Mouse (Mus musculus): ENCODE measurements around the gene Tfcp2. TPM values are rescaled to one million over a fixed set of nuclear protein-coding genes. Genes with fewer than 3 reads are reported as not detected.

Tfcp2 gene
- polyA plus RNA-seq, 1 experiment from 2014 or later: 3.5 TPM

- H3K4me2 ChIP-seq (ENCODE audit: low read depth, low read length): no peak overlapping the region
- no peaks in the 10 kb centered on the region for H3K9me3 ChIP-seq (replicated peaks; ENCODE audit: control insufficient read depth, low read length)
- ATAC-seq (ENCODE audit: low read depth): no peak
- H3K9ac ChIP-seq (ENCODE audit: low read depth, low read length): no peak overlapping the region
- H3K27me3 ChIP-seq (ENCODE audit: control insufficient read depth, insufficient read depth, low read depth, low read length): no peaks in the 10 kb centered on the region
- H3K36me3 ChIP-seq (ENCODE audit: control insufficient read depth, insufficient read depth): no peaks in the 10 kb centered on the region
- WGBS (ENCODE audit: insufficient replicate concordance): 18% methylated on average over 6 of the region's 6 CpGs
- peaks cover 21% of the 10 kb centered on the region for H3K4me1 ChIP-seq (ENCODE audit: control insufficient read depth, low read depth, low read length)
- no peak overlapping the region for H3K4me3 ChIP-seq (ENCODE audit: low read depth, low read length)
- no peak overlapping the region for H3K27ac ChIP-seq (ENCODE audit: low read length)
Measured at GRCm38 (mm10) chr15:100463712-100464111, 88.1 kb downstream of the Tfcp2 start.

GRCm38 (mm10) chr15:100462086-100462485 is 89.7 kb downstream of the Tfcp2 start:
- H3K27me3 ChIP-seq (ENCODE audit: control insufficient read depth, insufficient read depth, low read depth, low read length): no peaks in the 10 kb centered on the region
- ATAC-seq (ENCODE audit: low read depth): no peak
- H3K9ac ChIP-seq (ENCODE audit: low read depth, low read length): no peak overlapping the region
- no peak overlapping the region for H3K4me3 ChIP-seq (ENCODE audit: low read depth, low read length)
- 71% methylated on average over 5 of the region's 5 CpGs for WGBS (ENCODE audit: insufficient replicate concordance)
- peaks cover 21% of the 10 kb centered on the region for H3K4me1 ChIP-seq (ENCODE audit: control insufficient read depth, low read depth, low read length)
- no peaks in the 10 kb centered on the region for H3K9me3 ChIP-seq (replicated peaks; ENCODE audit: control insufficient read depth, low read length)
- H3K27ac ChIP-seq (ENCODE audit: low read length): no peak overlapping the region
- H3K4me2 ChIP-seq (ENCODE audit: low read depth, low read length): no peak overlapping the region
- H3K36me3 ChIP-seq (ENCODE audit: control insufficient read depth, insufficient read depth): no peaks in the 10 kb centered on the region

GRCm38 (mm10) chr15:100461646-100462045 is 90.2 kb downstream of the Tfcp2 start:
- Histone ChIP-seq H3K4me1 (ENCODE audit: control insufficient read depth, low read depth, low read length) (peaks cover 21% of the 10 kb centered on the region), H3K4me2 (ENCODE audit: low read depth, low read length) (no peak overlapping the region)
- 40% methylated on average over 9 of the region's 9 CpGs for WGBS (ENCODE audit: insufficient replicate concordance)

GRCm38 (mm10) chr15:100460942-100461341 is 90.9 kb downstream of the Tfcp2 start:
- Histone ChIP-seq H3K27ac (ENCODE audit: low read length) (no peak overlapping the region), H3K9me3 (replicated peaks; ENCODE audit: control insufficient read depth, low read length) (no peaks in the 10 kb centered on the region), H3K4me1 (ENCODE audit: control insufficient read depth, low read depth, low read length) (peaks cover 18% of the 10 kb centered on the region), H3K9ac (ENCODE audit: low read depth, low read length) (peak overlapping the region; percentile 26; the same call in 1 of the 2 replicates), H3K4me2 (ENCODE audit: low read depth, low read length) (peak overlapping the region; percentile 64), H3K27me3 (ENCODE audit: control insufficient read depth, insufficient read depth, low read depth, low read length) (no peaks in the 10 kb centered on the region), H3K4me3 (ENCODE audit: low read depth, low read length) (peak overlapping the region; percentile 37; the same call in 1 of the 2 replicates), H3K36me3 (ENCODE audit: control insufficient read depth, insufficient read depth) (no peaks in the 10 kb centered on the region)
- 6% methylated on average over 12 of the region's 12 CpGs for WGBS (ENCODE audit: insufficient replicate concordance)
- peak; percentile 80 for ATAC-seq (ENCODE audit: low read depth)

More at GRCm38 (mm10) chr15:100461646-100462045, 90.2 kb downstream of the Tfcp2 start:
- no peaks in the 10 kb centered on the region for H3K36me3 ChIP-seq (ENCODE audit: control insufficient read depth, insufficient read depth)
- no peak overlapping the region for H3K9ac ChIP-seq (ENCODE audit: low read depth, low read length)
- no peaks in the 10 kb centered on the region for H3K9me3 ChIP-seq (replicated peaks; ENCODE audit: control insufficient read depth, low read length)
- ATAC-seq (ENCODE audit: low read depth): no peak
- no peaks in the 10 kb centered on the region for H3K27me3 ChIP-seq (ENCODE audit: control insufficient read depth, insufficient read depth, low read depth, low read length)
- H3K4me3 ChIP-seq (ENCODE audit: low read depth, low read length): no peak overlapping the region
- no peak overlapping the region for H3K27ac ChIP-seq (ENCODE audit: low read length)

GRCm38 (mm10) chr15:100458055-100458454 is 93.8 kb downstream of the Tfcp2 start:
- H3K27ac ChIP-seq (ENCODE audit: low read length): no peak overlapping the region
- H3K9me3 ChIP-seq (replicated peaks; ENCODE audit: control insufficient read depth, low read length): no peaks in the 10 kb centered on the region
- no peak overlapping the region for H3K9ac ChIP-seq (ENCODE audit: low read depth, low read length)
- H3K4me1 ChIP-seq (ENCODE audit: control insufficient read depth, low read depth, low read length): peaks cover 18% of the 10 kb centered on the region
- H3K4me2 ChIP-seq (ENCODE audit: low read depth, low read length): 0 out of 2 replicates have a peak overlapping the region, but pooled peaks have one; percentile 46
- no peaks in the 10 kb centered on the region for H3K36me3 ChIP-seq (ENCODE audit: control insufficient read depth, insufficient read depth)
- H3K27me3 ChIP-seq (ENCODE audit: control insufficient read depth, insufficient read depth, low read depth, low read length): no peaks in the 10 kb centered on the region
- WGBS (ENCODE audit: insufficient replicate concordance): 28% methylated on average over 10 of the region's 10 CpGs
- ATAC-seq (ENCODE audit: low read depth): peak; percentile 14; the same call in 1 of the 2 replicates
- H3K4me3 ChIP-seq (ENCODE audit: low read depth, low read length): no peak overlapping the region

GRCm38 (mm10) chr15:100457340-100457739 is 94.5 kb downstream of the Tfcp2 start:
- Histone ChIP-seq H3K36me3 (ENCODE audit: control insufficient read depth, insufficient read depth) (no peaks in the 10 kb centered on the region), H3K27ac (ENCODE audit: low read length) (no peak overlapping the region), H3K4me3 (ENCODE audit: low read depth, low read length) (peak overlapping the region; percentile 21; the same call in 1 of the 2 replicates), H3K27me3 (ENCODE audit: control insufficient read depth, insufficient read depth, low read depth, low read length) (no peaks in the 10 kb centered on the region), H3K4me2 (ENCODE audit: low read depth, low read length) (peak overlapping the region; percentile 46), H3K9ac (ENCODE audit: low read depth, low read length) (no peak overlapping the region), H3K4me1 (ENCODE audit: control insufficient read depth, low read depth, low read length) (peaks cover 18% of the 10 kb centered on the region), H3K9me3 (replicated peaks; ENCODE audit: control insufficient read depth, low read length) (no peaks in the 10 kb centered on the region)
- 6% methylated on average over 17 of the region's 17 CpGs for WGBS (ENCODE audit: insufficient replicate concordance)
- peak; percentile 47 for ATAC-seq (ENCODE audit: low read depth)

- Histone ChIP-seq H3K9me3 (replicated peaks; ENCODE audit: control insufficient read depth, low read length) (no peaks in the 10 kb centered on the region), H3K9ac (ENCODE audit: low read depth, low read length) (no peak overlapping the region), H3K27me3 (ENCODE audit: control insufficient read depth, insufficient read depth, low read depth, low read length) (no peaks in the 10 kb centered on the region), H3K36me3 (ENCODE audit: control insufficient read depth, insufficient read depth) (no peaks in the 10 kb centered on the region), H3K27ac (ENCODE audit: low read length) (no peak overlapping the region), H3K4me2 (ENCODE audit: low read depth, low read length) (no peak overlapping the region), H3K4me3 (ENCODE audit: low read depth, low read length) (no peak overlapping the region), H3K4me1 (ENCODE audit: control insufficient read depth, low read depth, low read length) (peaks cover 18% of the 10 kb centered on the region)
- 73% methylated on average over 7 of the region's 7 CpGs for WGBS (ENCODE audit: insufficient replicate concordance)
- ATAC-seq (ENCODE audit: low read depth): no peak
Measured at GRCm38 (mm10) chr15:100456356-100456991, 95.3 kb downstream of the Tfcp2 start.

GRCm38 (mm10) chr15:100452486-100452885 is 99.3 kb downstream of the Tfcp2 start:
- Histone ChIP-seq H3K4me3 (ENCODE audit: low read depth, low read length) (no peak overlapping the region), H3K27me3 (ENCODE audit: control insufficient read depth, insufficient read depth, low read depth, low read length) (no peaks in the 10 kb centered on the region), H3K9me3 (replicated peaks; ENCODE audit: control insufficient read depth, low read length) (no peaks in the 10 kb centered on the region), H3K9ac (ENCODE audit: low read depth, low read length) (no peak overlapping the region), H3K4me1 (ENCODE audit: control insufficient read depth, low read depth, low read length) (peaks cover 1% of the 10 kb centered on the region), H3K27ac (ENCODE audit: low read length) (no peak overlapping the region), H3K4me2 (ENCODE audit: low read depth, low read length) (no peak overlapping the region), H3K36me3 (ENCODE audit: control insufficient read depth, insufficient read depth) (no peaks in the 10 kb centered on the region)
- no peak for ATAC-seq (ENCODE audit: low read depth)
- WGBS (ENCODE audit: insufficient replicate concordance): 66% methylated on average over 11 of the region's 11 CpGs

- H3K4me3 ChIP-seq (ENCODE audit: low read depth, low read length): no peak overlapping the region
- no peak overlapping the region for H3K27ac ChIP-seq (ENCODE audit: low read length)
- WGBS (ENCODE audit: insufficient replicate concordance): 72% methylated on average over 16 of the region's 16 CpGs
- no peak for ATAC-seq (ENCODE audit: low read depth)
- no peak overlapping the region for H3K4me2 ChIP-seq (ENCODE audit: low read depth, low read length)
- H3K4me1 ChIP-seq (ENCODE audit: control insufficient read depth, low read depth, low read length): no peaks in the 10 kb centered on the region
- H3K27me3 ChIP-seq (ENCODE audit: control insufficient read depth, insufficient read depth, low read depth, low read length): no peaks in the 10 kb centered on the region
- no peaks in the 10 kb centered on the region for H3K9me3 ChIP-seq (replicated peaks; ENCODE audit: control insufficient read depth, low read length)
- H3K9ac ChIP-seq (ENCODE audit: low read depth, low read length): no peak overlapping the region
- no peaks in the 10 kb centered on the region for H3K36me3 ChIP-seq (ENCODE audit: control insufficient read depth, insufficient read depth)
Measured at GRCm38 (mm10) chr15:100451245-100451644, 100.6 kb downstream of the Tfcp2 start.

Measured in liver, embryonic 16.5 days (tissue).